Mouse (Mus musculus): ENCODE results near the gene Snapc3. TPM values are rescaled to one million over a fixed set of nuclear protein-coding genes. Genes with fewer than 3 reads are reported as not detected.

The Snapc3 gene
- polyA plus RNA-seq, 1 experiment from 2014 or later = 33.6 TPM

- H3K36me3 ChIP-seq = no peaks in the 10 kb centered on the region
- no peak for ATAC-seq (ENCODE audit: insufficient read depth, low FRiP score, low read depth)
- no peak overlapping the region for H3K4me2 ChIP-seq
- no peak overlapping the region for H3K27ac ChIP-seq
- H3K4me3 ChIP-seq (replicated peaks) = no peak overlapping the region
- no peaks in the 10 kb centered on the region for H3K4me1 ChIP-seq
- no peaks in the 10 kb centered on the region for H3K27me3 ChIP-seq (replicated peaks)
- no peaks in the 10 kb centered on the region for H3K9me3 ChIP-seq
- WGBS = 92% methylated on average over 4 of the region's 4 CpGs
- H3K9ac ChIP-seq = no peak overlapping the region
Measured at GRCm38 (mm10) chr4:83396346-83396745, 21.2 kb upstream of the Snapc3 start.

GRCm38 (mm10) chr4:83396996-83397770 is 20.3 kb upstream of the Snapc3 start:
- no peak for ATAC-seq (ENCODE audit: insufficient read depth, low FRiP score, low read depth)
- H3K4me3 ChIP-seq (replicated peaks) = no peak overlapping the region

DNA sequence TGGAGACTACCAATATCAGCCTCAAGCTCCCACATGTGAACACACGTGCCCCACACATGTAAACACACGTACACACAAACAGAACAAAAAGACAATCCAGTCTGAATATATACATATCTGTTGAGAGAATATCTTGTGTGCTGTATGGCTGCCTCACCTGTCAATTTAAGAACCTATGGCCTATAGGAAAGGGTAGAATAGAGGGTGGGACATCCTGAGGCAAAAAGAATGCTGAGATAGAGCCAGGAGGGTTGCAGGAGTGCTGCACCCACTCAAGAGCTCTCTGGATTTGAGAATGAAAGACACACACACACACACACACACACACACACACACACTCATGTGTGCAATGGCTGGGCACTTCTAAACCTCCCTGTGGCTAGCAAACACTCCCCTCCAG is 19.0 kb upstream of the Snapc3 start:
- no peaks in the 10 kb centered on the region for H3K36me3 ChIP-seq
- H3K27me3 ChIP-seq (replicated peaks) = no peaks in the 10 kb centered on the region
- no peak for ATAC-seq (ENCODE audit: insufficient read depth, low FRiP score, low read depth)
- no peak overlapping the region for H3K27ac ChIP-seq
- no peak overlapping the region for H3K9ac ChIP-seq
- H3K4me2 ChIP-seq = no peak overlapping the region
- no peaks in the 10 kb centered on the region for H3K9me3 ChIP-seq
- no peak overlapping the region for H3K4me3 ChIP-seq (replicated peaks)
- WGBS = 71% methylated on average over 2 of the region's 2 CpGs
- H3K4me1 ChIP-seq = no peaks in the 10 kb centered on the region

More at GRCm38 (mm10) chr4:83396996-83397770, 20.3 kb upstream of the Snapc3 start:
- 69% methylated on average over 9 of the region's 9 CpGs for WGBS
- no peak overlapping the region for H3K27ac ChIP-seq
- no peak overlapping the region for H3K9ac ChIP-seq
- H3K9me3 ChIP-seq = no peaks in the 10 kb centered on the region
- H3K4me2 ChIP-seq = no peak overlapping the region
- H3K27me3 ChIP-seq (replicated peaks) = no peaks in the 10 kb centered on the region
- no peaks in the 10 kb centered on the region for H3K36me3 ChIP-seq
- H3K4me1 ChIP-seq = no peaks in the 10 kb centered on the region

DNA sequence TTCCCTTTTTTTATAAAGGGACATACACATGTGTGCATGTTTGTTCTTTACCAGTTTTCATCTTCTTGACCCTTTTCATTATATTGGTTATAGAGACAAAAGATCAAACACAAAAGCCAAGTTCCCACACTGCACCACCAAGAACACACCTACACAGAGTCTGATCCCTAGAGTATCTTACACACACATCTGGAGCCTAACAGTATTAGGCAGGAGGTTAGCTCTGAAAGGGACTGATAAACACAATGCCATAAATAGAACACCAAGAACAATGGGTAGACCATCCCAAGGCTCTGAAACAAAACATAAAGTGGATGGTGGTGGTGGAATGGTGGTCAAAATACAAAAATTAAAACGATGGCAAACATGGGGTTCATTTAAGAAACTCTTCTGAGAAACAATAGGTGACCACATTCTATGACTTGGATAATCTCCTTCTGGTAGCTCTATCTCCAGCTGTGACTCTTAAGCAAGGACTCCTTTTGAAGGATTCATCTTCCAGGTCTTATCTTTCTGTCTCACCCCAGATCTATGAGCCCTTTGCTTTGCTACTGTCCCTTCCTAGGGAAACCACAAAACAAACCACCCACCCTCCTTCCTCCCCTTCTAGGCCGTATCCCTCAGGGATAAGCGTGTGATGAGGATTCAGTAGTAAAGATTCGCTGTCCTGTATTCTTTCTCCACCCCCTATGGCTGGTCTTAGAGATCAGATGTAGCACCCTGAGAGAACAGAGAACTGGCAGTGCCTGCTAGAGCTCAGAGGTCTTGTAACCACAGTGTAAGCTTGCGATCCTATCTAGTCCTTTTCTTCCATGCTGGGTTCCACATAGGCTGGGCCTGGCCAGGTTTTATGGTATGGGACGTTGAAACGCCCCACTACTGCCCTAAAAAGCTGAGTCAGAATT is 16.6 kb upstream of the Snapc3 start:
- 80% methylated on average over 7 of the region's 7 CpGs for WGBS
- no peak overlapping the region for H3K4me3 ChIP-seq (replicated peaks)
- H3K36me3 ChIP-seq = no peaks in the 10 kb centered on the region
- no peak overlapping the region for H3K4me2 ChIP-seq
- ATAC-seq (ENCODE audit: insufficient read depth, low FRiP score, low read depth) = no peak
- H3K9me3 ChIP-seq = no peaks in the 10 kb centered on the region
- no peak overlapping the region for H3K9ac ChIP-seq
- H3K27ac ChIP-seq = no peak overlapping the region
- H3K27me3 ChIP-seq (replicated peaks) = no peaks in the 10 kb centered on the region
- H3K4me1 ChIP-seq = no peaks in the 10 kb centered on the region

DNA sequence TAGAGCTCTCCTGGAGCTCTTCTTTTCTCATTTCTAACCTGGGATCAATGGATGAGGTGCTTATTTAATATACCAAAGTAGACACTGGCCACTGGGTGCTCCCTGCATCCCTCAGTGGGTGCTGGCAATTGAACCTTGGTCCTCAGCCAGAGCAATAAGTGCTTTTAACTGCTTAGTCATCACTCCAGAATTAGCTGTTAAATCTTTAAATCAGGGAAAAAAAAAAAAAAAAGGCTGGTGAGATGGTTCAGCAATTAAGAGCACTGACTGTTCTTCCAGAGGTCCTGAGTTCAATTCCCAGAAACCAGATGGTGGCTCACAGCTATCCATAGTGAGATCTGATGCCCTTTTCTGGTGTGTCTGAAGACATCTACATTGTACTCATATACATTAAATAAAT is 15.8 kb upstream of the Snapc3 start:
- Histone ChIP-seq H3K9me3 (no peaks in the 10 kb centered on the region), H3K4me1 (no peaks in the 10 kb centered on the region), H3K27me3 (replicated peaks) (no peaks in the 10 kb centered on the region), H3K4me2 (no peak overlapping the region), H3K4me3 (replicated peaks) (no peak overlapping the region), H3K27ac (no peak overlapping the region), H3K9ac (no peak overlapping the region), H3K36me3 (no peaks in the 10 kb centered on the region)
- ATAC-seq (ENCODE audit: insufficient read depth, low FRiP score, low read depth) = no peak

GRCm38 (mm10) chr4:83407688-83408087 is 9.8 kb upstream of the Snapc3 start:
- Histone ChIP-seq H3K36me3 (no peaks in the 10 kb centered on the region), H3K4me3 (replicated peaks) (no peak overlapping the region), H3K4me1 (no peaks in the 10 kb centered on the region), H3K27ac (no peak overlapping the region), H3K27me3 (replicated peaks) (no peaks in the 10 kb centered on the region), H3K9me3 (no peaks in the 10 kb centered on the region), H3K4me2 (no peak overlapping the region), H3K9ac (no peak overlapping the region)
- no peak for ATAC-seq (ENCODE audit: insufficient read depth, low FRiP score, low read depth)
- 87% methylated on average over 6 of the region's 6 CpGs for WGBS

GRCm38 (mm10) chr4:83409867-83410505 is 7.5 kb upstream of the Snapc3 start:
- ATAC-seq (ENCODE audit: insufficient read depth, low FRiP score, low read depth) = no peak
- Histone ChIP-seq H3K27me3 (replicated peaks) (no peaks in the 10 kb centered on the region), H3K36me3 (no peaks in the 10 kb centered on the region), H3K9ac (no peak overlapping the region), H3K4me1 (no peaks in the 10 kb centered on the region), H3K27ac (no peak overlapping the region), H3K4me2 (no peak overlapping the region), H3K9me3 (no peaks in the 10 kb centered on the region), H3K4me3 (replicated peaks) (no peak overlapping the region)
- 92% methylated on average over 4 of the region's 4 CpGs for WGBS

DNA sequence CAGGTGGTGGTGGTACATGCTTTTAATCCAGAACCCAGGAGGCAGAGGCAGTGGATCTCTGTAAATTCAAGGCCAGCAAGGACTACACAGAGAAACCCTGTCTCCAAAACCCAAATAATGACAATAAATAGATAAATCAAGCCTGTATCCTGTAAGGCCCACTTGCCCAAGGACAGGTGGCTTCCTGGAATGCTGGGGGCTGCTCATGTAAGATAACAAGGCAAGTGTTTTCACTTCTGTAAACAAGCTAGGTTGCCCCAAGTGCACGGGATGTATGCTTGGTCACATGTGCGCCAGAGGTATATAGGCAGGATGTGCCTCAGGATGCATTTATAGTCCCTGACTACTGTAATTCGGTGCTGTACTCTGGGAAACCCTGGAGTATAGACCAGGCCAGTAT is 5.5 kb upstream of the Snapc3 start:
- Histone ChIP-seq H3K27ac (no peak overlapping the region), H3K9me3 (no peaks in the 10 kb centered on the region), H3K4me2 (no peak overlapping the region), H3K4me1 (no peaks in the 10 kb centered on the region), H3K9ac (no peak overlapping the region), H3K27me3 (replicated peaks) (no peaks in the 10 kb centered on the region), H3K36me3 (no peaks in the 10 kb centered on the region), H3K4me3 (replicated peaks) (no peak overlapping the region)
- 63% methylated on average over 3 of the region's 3 CpGs for WGBS
- no peak for ATAC-seq (ENCODE audit: insufficient read depth, low FRiP score, low read depth)

DNA sequence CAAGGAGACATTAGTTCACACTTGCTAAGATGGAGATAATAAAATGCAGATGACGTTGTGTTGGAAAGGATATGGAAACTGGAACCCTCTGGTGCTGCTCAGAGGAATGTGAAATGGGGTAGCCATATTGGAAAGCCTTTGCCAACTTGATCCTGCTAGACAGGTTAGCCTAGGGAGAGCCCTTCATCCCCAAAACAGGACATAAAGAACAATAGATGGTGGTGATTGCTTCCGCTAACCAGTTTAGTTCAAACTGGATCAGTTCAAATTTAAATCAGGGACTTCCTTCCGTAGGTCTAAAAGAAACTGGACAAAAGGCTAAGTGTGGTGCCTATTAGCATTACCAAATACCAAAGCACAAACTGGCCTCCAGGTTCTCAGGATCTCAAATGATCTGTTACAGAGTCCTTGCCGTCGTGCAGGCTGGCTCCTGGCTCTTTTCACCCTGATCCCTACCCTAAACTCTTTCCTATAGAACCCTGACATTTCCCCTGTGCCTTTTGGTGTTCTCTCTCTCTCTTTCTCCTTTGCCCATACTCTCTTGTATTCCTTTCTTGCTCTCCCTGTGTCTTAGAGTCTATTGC is 3.2 kb upstream of the Snapc3 start:
- Histone ChIP-seq H3K4me1 (no peaks in the 10 kb centered on the region), H3K27me3 (replicated peaks) (no peaks in the 10 kb centered on the region), H3K27ac (no peak overlapping the region), H3K4me2 (no peak overlapping the region), H3K9me3 (no peaks in the 10 kb centered on the region), H3K9ac (no peak overlapping the region), H3K4me3 (replicated peaks) (no peak overlapping the region), H3K36me3 (no peaks in the 10 kb centered on the region)
- ATAC-seq (ENCODE audit: insufficient read depth, low FRiP score, low read depth) = no peak
- 86% methylated on average over 5 of the region's 5 CpGs for WGBS

DNA sequence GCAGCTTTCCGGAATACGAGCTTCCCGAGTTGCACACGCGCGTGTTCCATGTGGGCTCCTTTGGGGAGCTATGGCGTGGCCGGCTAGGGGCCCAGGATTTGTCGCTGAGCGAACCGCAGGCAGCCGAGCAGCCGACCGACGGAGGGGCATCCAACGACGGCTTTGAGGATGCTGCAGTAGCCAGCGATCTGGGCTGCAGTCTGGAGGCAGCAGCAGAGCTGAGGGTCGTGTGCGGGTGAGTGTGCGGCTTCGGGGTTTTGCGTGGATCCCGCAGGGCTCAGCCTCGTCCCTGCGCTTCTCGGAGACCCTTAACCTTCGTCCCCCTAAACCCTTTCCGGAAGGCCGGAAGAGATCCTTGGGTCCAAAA is 279 bp downstream of the Snapc3 start:
- WGBS = under 1% methylated on average over 30 of the region's 30 CpGs
- H3K4me2 ChIP-seq = peak overlapping the region; percentile 54
- no peak; the same call in 1 of the 2 replicates for ATAC-seq (ENCODE audit: insufficient read depth, low FRiP score, low read depth)

GRCm38 (mm10) chr4:83418781-83419180 is 1.3 kb downstream of the Snapc3 start:
- H3K9ac ChIP-seq = no peak overlapping the region
- H3K4me1 ChIP-seq = no peaks in the 10 kb centered on the region
- no peak for ATAC-seq (ENCODE audit: insufficient read depth, low FRiP score, low read depth)
- peak overlapping the region; percentile 98 for H3K4me3 ChIP-seq (replicated peaks)
- H3K27ac ChIP-seq = no peak overlapping the region
- peak overlapping the region; percentile 54 for H3K4me2 ChIP-seq
- no peaks in the 10 kb centered on the region for H3K9me3 ChIP-seq
- peaks cover under 1% of the 10 kb centered on the region; the same call in 1 of the 2 replicates for H3K36me3 ChIP-seq
- WGBS = 64% methylated on average over 2 of the region's 2 CpGs
- no peaks in the 10 kb centered on the region for H3K27me3 ChIP-seq (replicated peaks)

More for the DNA sequence above, 279 bp downstream of the Snapc3 start:
- no peaks in the 10 kb centered on the region for H3K27me3 ChIP-seq (replicated peaks)
- H3K27ac ChIP-seq = peak overlapping the region; percentile 70
- no peaks in the 10 kb centered on the region for H3K9me3 ChIP-seq
- H3K9ac ChIP-seq = peak overlapping the region; percentile 93
- H3K4me1 ChIP-seq = no peaks in the 10 kb centered on the region
- H3K36me3 ChIP-seq = no peaks in the 10 kb centered on the region
- H3K4me3 ChIP-seq (replicated peaks) = peak overlapping the region; percentile 98
